Mouse (Mus musculus): Measurements from ENCODE around the gene Nccrp1. TPM values are rescaled to one million over a fixed set of nuclear protein-coding genes. Genes with fewer than 3 reads are reported as not detected.
A peak's percentile ranks its signal among the peaks of the same experiment; 100 is the strongest.
"Not testable (repeated sequence)": the region's sequence is repeated elsewhere in the genome, so short reads cannot be mapped to it uniquely, and the experiment has no call there.

The Nccrp1 gene
- total RNA-seq, 1 experiment from 2014 or later = not detected

- ATAC-seq (replicated peaks in 1 of 2; ENCODE audit: insufficient read depth in 1 of 2, low FRiP score in 2 of 2, low TSS enrichment in 1 of 2, low read depth in 1 of 2, poor library complexity in 2 of 2, severe bottlenecking in 2 of 2) = peak in 1 of 2 experiments; percentile 23; a peak in 1 of 4 replicates
Observed at GRCm38 (mm10) chr7:28545048-28545890, 1.8 kb downstream of the Nccrp1 start.

GRCm38 (mm10) chr7:28544051-28544601, 2.9 kb downstream of the Nccrp1 start:
- no peak for ATAC-seq (replicated peaks in 1 of 2; ENCODE audit: insufficient read depth in 1 of 2, low FRiP score in 2 of 2, low TSS enrichment in 1 of 2, low read depth in 1 of 2, poor library complexity in 2 of 2, severe bottlenecking in 2 of 2)

GRCm38 (mm10) chr7:28540526-28540925, 6.5 kb downstream of the Nccrp1 start, which contains the start of gene Sycn:
Gene Sycn (plus strand): TSS chr7:28540885.
- no peak for ATAC-seq (replicated peaks in 1 of 2; ENCODE audit: insufficient read depth in 1 of 2, low FRiP score in 2 of 2, low TSS enrichment in 1 of 2, low read depth in 1 of 2, poor library complexity in 2 of 2, severe bottlenecking in 2 of 2)

GRCm38 (mm10) chr7:28538886-28539285, 8.2 kb downstream of the Nccrp1 start:
- not testable (repeated sequence) for ATAC-seq (replicated peaks in 1 of 2; ENCODE audit: insufficient read depth in 1 of 2, low FRiP score in 2 of 2, low TSS enrichment in 1 of 2, low read depth in 1 of 2, poor library complexity in 2 of 2, severe bottlenecking in 2 of 2)

GRCm38 (mm10) chr7:28532005-28532404, 15.0 kb downstream of the Nccrp1 start:
- ATAC-seq (replicated peaks in 1 of 2; ENCODE audit: insufficient read depth in 1 of 2, low FRiP score in 2 of 2, low TSS enrichment in 1 of 2, low read depth in 1 of 2, poor library complexity in 2 of 2, severe bottlenecking in 2 of 2) = no peak

- peak; percentile 93 to 96 for ATAC-seq (replicated peaks in 1 of 2; ENCODE audit: insufficient read depth in 1 of 2, low FRiP score in 2 of 2, low TSS enrichment in 1 of 2, low read depth in 1 of 2, poor library complexity in 2 of 2, severe bottlenecking in 2 of 2)
Observed at GRCm38 (mm10) chr7:28527922-28528719, 18.9 kb downstream of the Nccrp1 start.

GRCm38 (mm10) chr7:28522536-28522935, 24.5 kb downstream of the Nccrp1 start, which contains the start of gene Ifnl3:
Gene Ifnl3 (plus strand): TSS chr7:28522836.
- ATAC-seq (replicated peaks in 1 of 2; ENCODE audit: insufficient read depth in 1 of 2, low FRiP score in 2 of 2, low TSS enrichment in 1 of 2, low read depth in 1 of 2, poor library complexity in 2 of 2, severe bottlenecking in 2 of 2) = not testable (repeated sequence)

GRCm38 (mm10) chr7:28511441-28511840, 35.6 kb downstream of the Nccrp1 start:
- ATAC-seq (replicated peaks in 1 of 2; ENCODE audit: insufficient read depth in 1 of 2, low FRiP score in 2 of 2, low TSS enrichment in 1 of 2, low read depth in 1 of 2, poor library complexity in 2 of 2, severe bottlenecking in 2 of 2) = no peak

GRCm38 (mm10) chr7:28510405-28510974, 36.6 kb downstream of the Nccrp1 start, which contains the start of gene Ifnl2:
Gene Ifnl2 (minus strand): TSS chr7:28510455.
- ATAC-seq (replicated peaks in 1 of 2; ENCODE audit: insufficient read depth in 1 of 2, low FRiP score in 2 of 2, low TSS enrichment in 1 of 2, low read depth in 1 of 2, poor library complexity in 2 of 2, severe bottlenecking in 2 of 2) = not testable (repeated sequence)

GRCm38 (mm10) chr7:28509121-28509520, 37.9 kb downstream of the Nccrp1 start:
- not testable (repeated sequence) for ATAC-seq (replicated peaks in 1 of 2; ENCODE audit: insufficient read depth in 1 of 2, low FRiP score in 2 of 2, low TSS enrichment in 1 of 2, low read depth in 1 of 2, poor library complexity in 2 of 2, severe bottlenecking in 2 of 2)

GRCm38 (mm10) chr7:28505585-28505984, 41.5 kb downstream of the Nccrp1 start:
- ATAC-seq (replicated peaks in 1 of 2; ENCODE audit: insufficient read depth in 1 of 2, low FRiP score in 2 of 2, low TSS enrichment in 1 of 2, low read depth in 1 of 2, poor library complexity in 2 of 2, severe bottlenecking in 2 of 2) = no peak

GRCm38 (mm10) chr7:28495426-28495825, 51.6 kb downstream of the Nccrp1 start:
- ATAC-seq (replicated peaks in 1 of 2; ENCODE audit: insufficient read depth in 1 of 2, low FRiP score in 2 of 2, low TSS enrichment in 1 of 2, low read depth in 1 of 2, poor library complexity in 2 of 2, severe bottlenecking in 2 of 2) = no peak

Other genes starting within 250 kb of the Nccrp1 start
- gene Dll3, start 245.0 kb downstream of the Nccrp1 start, total RNA-seq (2017) = 0.25 TPM in 1 of 2 replicates, not detected in the other
- gene Timm50, start 235.2 kb downstream of the Nccrp1 start, total RNA-seq (2017) = 27.8 and 42.9 TPM in 2 replicates
- gene Supt5, start 208.5 kb downstream of the Nccrp1 start, total RNA-seq (2017) = 66.2 and 71.9 TPM in 2 replicates
- 943 and 1,083 TPM in 2 replicates for gene Rps16, start 196.6 kb downstream of the Nccrp1 start, total RNA-seq (2017)
- 3.5 and 12.5 TPM in 2 replicates for gene Plekhg2, start 174.7 kb downstream of the Nccrp1 start, total RNA-seq (2017)
- gene Zfp36, start 167.0 kb downstream of the Nccrp1 start, total RNA-seq (2017) = 166 and 198 TPM in 2 replicates
- 15.8 and 32.4 TPM in 2 replicates for gene Med29, start 154.5 kb downstream of the Nccrp1 start, total RNA-seq (2017)
- 181 and 184 TPM in 2 replicates for gene Paf1, start 154.3 kb downstream of the Nccrp1 start, total RNA-seq (2017)
- 584 and 882 TPM in 2 replicates for gene Gmfg, start 109.8 kb downstream of the Nccrp1 start, total RNA-seq (2017)
- 2.2 and 8.7 TPM in 2 replicates for gene Lrfn1, start 95.3 kb downstream of the Nccrp1 start, total RNA-seq (2017)
- not detected in 2 replicates for gene Ifnl2, start 36.8 kb downstream of the Nccrp1 start, total RNA-seq (2017)
- gene Ifnl3, start 24.4 kb downstream of the Nccrp1 start, total RNA-seq (2017) = not detected in 2 replicates
- gene Sycn, start 6.4 kb downstream of the Nccrp1 start, total RNA-seq (2017) = not detected in 2 replicates
- gene Samd4b, start 50.9 kb upstream of the Nccrp1 start, total RNA-seq (2017) = 5.2 and 6.3 TPM in 2 replicates
- 7.0 and 10.4 TPM in 2 replicates for gene Pak4, start 50.9 kb upstream of the Nccrp1 start, total RNA-seq (2017)
- gene Acp7, start 84.1 kb upstream of the Nccrp1 start, total RNA-seq (2017) = not detected in 2 replicates
- gene Fbxo27, start 145.6 kb upstream of the Nccrp1 start, total RNA-seq (2017) = not detected in 2 replicates
- 1.1 and 2.1 TPM in 2 replicates for gene Fbxo17, start 169.6 kb upstream of the Nccrp1 start, total RNA-seq (2017)
- 26.3 and 31.4 TPM in 2 replicates for gene Mrps12, start 194.6 kb upstream of the Nccrp1 start, total RNA-seq (2017)
- 5.9 and 10.6 TPM in 2 replicates for gene Sars2, start 194.7 kb upstream of the Nccrp1 start, total RNA-seq (2017)
- gene Ccer2, start 208.9 kb upstream of the Nccrp1 start, total RNA-seq (2017) = not detected in 2 replicates
- gene Sirt2, start 219.5 kb upstream of the Nccrp1 start, total RNA-seq (2017) = 27.7 and 37.4 TPM in 2 replicates
- gene Nfkbib, start 220.3 kb upstream of the Nccrp1 start, total RNA-seq (2017) = 12.4 and 13.1 TPM in 2 replicates
- gene Rinl, start 241.7 kb upstream of the Nccrp1 start, total RNA-seq (2017) = 40.5 and 51.7 TPM in 2 replicates

All from hematopoietic stem cell, adult 5-6 weeks (primary cell).